Mouse (Mus musculus) monocyte, adult 5-6 weeks (primary cell): ENCODE measurements at regions not wholly inside any gene's neighbourhood (a gene's known extent, or its start where the extent isn't known, plus 50 kb on each side); places are given as distances from the start of the nearest gene placed in this dataset.

Experiments
- ATAC-seq: fragments of 153-309, 156-312 bp; replicated peaks from 2 replicates; pipeline ENCODE4 v1.8.0; 2017; ENCODE audit warnings: mild to moderate bottlenecking; ENCODE audit not compliant: low TSS enrichment, insufficient number of reproducible peaks, severe bottlenecking, poor library complexity, low FRiP score

DNA sequence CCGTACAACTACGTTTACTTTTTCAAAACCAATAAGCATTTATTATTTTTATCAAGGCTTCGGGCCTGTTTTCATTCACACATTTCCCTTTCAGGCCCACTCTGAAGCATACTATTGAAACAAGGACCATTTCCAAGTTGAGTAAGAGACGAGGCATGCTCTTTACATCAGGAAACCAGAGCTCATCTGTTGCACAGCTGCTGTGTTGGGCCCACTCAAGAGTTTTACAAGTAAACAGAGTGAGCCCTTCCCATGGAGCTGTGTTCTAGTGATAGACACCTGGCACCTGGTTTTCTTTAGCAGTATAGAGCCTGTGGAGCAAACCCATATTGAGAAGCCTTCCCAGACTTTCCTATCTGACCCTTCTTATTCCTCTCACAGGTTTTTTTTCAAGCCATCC, 363.5 kb downstream of the Ptprc start:
- ATAC-seq: no peak

DNA sequence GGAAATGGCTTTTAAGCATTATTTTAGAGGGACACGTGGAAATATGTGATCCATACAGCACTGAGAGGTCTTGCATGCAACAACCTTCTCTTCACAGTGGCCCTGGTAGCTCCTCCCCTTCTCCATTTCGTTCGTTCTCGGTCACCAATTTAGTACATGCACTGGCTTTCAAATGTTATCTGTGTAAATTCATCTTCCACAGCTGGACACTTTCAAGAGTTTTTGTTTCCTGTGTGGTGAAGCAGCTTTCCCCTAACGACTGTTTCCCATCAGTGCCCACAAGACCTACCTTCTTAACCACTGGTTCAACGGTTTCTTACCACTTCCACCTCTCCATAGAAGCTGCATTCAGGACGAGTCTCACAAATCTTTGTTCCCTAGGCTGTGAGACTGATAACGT, 368.8 kb downstream of the Ptprc start:
- ATAC-seq: peak; percentile 40; the same call in 1 of the 2 replicates

DNA sequence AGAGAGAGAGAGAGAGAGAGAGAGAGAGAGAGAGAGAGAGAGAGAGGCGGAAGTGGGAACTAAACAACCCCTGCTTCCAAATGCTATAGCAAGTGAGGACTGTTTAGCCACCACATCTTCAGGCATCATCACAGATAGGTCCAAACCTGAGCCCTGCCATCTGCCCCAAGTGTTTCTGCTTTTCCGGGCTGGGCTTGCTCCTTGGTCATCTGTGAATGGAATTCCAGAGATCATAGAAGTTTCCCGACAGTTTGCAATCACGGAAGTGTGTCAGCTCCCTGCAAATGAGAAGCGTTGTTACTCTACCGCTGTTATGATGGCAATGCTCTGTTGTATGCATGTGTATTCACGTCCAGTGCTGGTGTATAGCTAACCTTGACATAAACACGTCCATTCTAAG, 369.3 kb downstream of the Ptprc start:
- no peak for ATAC-seq

DNA sequence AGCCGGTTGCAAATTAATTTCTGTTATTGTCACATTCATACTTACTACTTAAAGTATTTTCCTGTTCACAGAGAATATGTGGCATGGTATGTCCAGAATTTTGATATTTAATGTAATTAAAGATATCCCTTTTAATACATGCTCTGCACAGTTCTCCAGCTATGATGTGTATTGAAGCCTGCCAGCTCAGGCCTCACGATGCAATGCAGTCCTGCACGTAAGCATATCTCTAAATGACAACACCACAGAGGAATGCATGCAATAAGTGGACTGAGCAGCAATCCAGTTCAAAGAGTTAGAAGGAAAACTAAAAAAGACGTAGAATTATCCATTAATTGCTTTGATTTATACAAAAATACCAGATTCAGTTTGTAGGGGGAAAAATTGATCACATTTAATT, 373.4 kb downstream of the Ptprc start:
- ATAC-seq: no peak

DNA sequence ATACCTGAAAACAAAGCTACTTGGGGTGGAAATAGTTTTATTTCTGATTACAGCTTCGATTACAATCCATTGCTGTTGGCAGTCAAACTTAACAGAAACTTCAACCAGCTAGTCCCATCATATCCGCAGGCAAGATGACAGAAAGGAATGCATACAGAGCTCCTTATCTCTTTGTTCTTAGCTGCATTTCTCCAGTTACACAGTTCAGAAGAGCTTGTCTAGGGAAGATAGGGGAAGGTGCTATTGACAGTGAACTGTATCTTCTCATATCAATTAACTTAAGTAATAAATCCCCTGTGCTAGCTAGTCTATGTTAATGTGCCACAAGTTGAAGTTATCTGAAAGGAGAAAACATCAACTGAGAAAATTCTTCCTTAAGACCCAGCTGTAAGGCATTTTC, 374.8 kb downstream of the Ptprc start:
- no peak for ATAC-seq

DNA sequence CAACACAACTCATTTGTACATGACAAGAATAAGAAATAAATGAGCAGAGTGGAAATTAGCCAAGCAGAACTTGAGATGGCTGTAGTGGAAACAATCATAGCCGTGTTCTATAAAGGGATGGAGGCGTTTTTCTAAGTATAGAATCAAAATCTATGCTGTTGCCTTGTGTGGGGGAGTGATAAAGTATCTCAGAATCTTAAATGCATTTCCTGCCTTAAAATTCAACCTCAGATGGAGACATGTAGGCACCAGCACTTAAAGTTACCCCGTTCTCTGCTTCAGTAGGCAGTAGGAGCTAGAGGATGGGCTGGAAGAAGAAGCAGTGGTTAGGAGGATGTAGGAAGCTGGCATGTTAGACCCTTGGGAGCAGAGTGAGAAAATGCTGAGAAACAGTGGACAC, 386.7 kb downstream of the Ptprc start:
- ATAC-seq: no peak

DNA sequence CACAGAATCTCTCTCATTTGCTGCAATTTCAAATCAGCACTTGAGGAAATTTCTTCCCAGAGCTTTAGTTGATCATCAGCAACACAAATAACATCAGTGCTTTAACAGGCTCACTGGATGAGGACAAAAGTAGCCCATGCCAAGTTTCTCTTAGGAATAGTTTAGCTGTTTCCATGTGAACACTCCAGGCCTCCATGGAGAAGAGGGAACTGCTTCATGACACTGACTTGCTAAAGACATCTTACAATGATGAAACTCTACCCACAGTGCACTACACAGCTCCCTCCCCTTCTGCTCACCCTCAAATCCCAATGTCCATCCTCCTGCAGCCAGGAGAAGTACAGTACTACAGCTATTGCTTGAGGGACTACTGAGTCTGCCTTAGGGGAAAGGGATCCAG, 388.9 kb downstream of the Ptprc start:
- no peak for ATAC-seq

DNA sequence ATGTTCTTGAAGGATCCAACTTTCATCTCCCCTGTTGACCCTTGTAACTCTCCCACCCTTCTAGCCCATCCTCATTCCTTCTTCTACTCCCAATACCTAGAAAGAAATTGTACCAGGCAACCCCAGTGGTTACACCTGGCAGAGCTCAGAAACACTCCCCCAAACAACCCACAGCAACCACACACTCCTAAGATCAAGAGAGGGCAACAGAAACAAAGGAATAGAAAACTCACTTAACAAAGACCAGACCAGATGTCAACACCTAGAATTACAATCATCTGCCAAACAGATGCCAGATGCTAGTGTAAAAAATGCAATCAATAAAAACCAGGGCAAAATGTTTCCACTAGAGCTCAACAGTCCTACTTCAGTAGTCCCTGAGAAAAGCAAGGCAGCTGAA, 400.9 kb downstream of the Ptprc start:
- no peak for ATAC-seq

DNA sequence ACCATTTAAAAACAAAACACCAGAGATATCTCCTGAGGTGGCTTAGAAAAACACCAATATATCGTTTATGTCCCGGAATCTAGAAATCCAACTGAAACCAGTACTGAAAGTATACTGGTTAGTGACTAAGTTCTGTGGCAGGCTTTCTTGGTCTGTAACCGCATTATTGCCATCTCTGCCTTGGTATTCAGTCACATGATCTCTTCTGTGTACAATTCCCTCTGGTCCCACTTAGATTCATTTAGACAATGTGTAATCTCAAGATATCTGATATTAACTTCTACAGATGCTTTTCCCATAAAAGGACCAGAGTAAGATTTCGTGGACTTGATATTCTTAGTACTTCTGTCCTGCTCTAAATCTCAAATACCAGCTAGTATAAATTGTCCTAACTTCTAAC, 414.7 kb downstream of the Ptprc start:
- no peak for ATAC-seq

DNA sequence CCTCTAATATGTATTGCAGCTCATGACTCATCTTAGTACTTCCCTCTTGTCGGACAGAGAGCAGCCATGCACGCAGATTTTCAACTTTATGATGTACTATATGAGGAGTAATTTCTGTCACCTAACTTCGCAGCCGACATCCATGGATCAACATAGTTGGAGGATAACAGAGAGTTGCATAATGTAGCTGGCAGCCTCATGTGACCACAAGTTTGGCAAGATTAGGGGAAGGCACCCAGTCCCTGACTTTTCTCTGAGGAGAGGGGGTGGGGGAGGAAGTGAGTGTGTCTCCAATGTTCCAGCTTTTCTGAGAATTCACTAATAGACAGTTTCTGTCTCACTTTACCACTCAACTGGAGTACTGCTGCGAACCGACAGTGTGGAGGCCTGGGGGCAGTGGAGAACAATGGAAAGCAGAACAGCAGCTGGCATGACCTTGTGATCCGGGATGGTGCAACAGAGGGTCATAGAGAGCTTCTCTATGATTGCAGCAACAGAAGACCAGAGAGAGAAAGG, 424.0 kb downstream of the Ptprc start:
- ATAC-seq: peak; percentile 70

DNA sequence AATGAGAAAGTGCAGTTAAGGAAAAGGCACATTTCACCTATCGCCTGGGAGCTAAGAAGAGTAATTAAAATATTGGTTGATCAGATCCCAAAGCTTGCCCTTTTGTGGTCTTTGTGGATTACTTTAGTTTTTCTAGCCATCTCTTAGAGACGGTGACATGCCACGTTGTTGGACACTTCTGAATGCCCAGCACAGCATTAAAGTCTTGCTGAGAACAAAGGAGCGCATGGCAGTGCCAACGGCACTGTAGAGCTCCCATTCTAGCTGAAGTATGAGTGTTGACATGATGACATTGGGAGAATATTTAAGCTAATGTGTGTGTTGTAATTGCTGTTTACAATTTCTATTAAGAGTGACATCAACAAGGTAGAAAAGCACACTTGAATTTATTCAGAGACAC, 424.6 kb downstream of the Ptprc start:
- no peak for ATAC-seq

DNA sequence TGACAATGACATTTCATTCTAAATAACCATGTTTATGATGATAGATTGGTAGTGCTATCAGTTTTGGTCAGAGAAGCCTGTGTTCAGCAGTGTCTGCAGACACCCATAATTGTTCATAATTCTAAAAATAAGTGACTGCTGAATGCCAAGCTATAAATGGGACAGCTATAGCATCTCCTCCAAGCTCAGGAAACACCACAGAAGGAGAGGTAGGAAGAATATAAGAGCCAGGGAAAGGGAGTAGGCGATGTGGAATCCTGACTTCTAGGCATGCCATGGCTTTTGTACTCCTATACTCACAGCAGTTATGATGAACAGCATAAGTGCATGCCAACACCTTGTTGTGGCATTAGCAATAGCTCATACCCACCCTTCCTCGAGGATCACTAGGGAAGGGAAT, 429.4 kb downstream of the Ptprc start:
- no peak for ATAC-seq

DNA sequence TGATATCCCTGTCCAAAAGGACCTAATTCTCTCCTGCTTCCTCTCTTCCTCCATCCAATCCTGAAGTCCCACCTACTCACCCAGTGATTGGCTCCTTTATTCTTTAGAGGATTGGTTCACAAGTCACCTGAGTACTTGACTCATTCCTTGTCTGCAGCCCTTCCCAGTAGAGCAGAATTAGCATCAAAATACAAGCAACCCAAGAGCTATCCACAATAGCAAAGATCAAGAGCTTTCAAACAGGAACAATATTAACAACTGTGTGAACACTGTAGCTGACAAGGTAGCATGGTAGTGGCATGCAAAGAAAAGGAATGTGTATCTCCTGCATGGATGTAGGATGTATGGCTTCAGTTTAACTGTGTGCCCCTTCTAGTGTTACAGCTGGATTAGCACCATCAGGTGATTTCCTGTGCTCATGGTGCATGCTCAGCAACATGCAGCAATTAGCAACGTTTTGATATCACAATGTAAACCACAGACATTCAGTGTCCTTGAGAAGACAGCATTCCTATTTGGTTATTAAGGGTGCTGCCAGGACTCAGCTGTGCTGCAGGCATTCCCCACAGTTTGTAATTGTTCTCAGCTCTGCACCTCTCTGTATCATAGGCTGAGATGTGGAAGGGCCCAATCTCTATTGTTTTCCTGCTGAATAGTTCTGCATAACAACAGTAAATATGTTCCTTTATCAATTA, 437.2 kb downstream of the Ptprc start:
- ATAC-seq: no peak

DNA sequence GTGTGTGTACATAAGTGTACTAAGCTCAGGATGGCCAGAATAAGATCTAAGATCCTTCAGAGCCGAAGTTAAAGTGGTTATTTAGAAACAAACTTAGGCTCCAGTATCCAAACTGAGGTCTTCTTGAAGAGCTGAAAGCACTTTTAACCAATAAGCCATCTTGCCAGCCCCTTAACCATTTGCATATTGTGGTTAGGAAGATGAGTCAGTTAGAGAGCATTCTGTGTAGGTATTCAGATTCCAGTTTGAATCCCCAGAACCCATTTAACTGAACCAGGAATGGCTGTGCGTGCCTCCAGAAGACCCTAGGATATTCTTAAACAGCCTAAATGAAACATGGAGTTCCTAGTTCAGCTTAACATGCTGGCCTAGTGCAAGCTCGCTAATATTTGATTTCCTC, 471.6 kb downstream of the Ptprc start:
- no peak for ATAC-seq

DNA sequence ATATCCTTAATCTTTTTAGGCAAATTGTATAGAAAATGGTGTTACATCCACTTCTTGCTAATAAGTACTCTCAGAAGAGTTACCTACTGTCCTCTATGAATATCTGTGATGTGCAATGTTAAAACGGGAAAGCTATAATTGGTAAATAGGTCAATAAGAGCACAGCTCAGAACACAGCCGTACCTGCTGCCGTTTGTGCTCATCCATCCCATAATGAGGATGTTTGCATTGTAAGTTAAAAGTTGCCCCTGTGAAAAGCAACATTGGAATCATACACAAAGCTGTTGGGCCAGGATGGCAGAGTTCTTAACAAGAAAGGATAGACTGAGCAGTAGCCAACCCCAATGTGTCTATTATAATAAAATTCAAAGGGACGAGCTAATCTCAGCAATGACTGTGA, 476.6 kb downstream of the Ptprc start:
- ATAC-seq: no peak

DNA sequence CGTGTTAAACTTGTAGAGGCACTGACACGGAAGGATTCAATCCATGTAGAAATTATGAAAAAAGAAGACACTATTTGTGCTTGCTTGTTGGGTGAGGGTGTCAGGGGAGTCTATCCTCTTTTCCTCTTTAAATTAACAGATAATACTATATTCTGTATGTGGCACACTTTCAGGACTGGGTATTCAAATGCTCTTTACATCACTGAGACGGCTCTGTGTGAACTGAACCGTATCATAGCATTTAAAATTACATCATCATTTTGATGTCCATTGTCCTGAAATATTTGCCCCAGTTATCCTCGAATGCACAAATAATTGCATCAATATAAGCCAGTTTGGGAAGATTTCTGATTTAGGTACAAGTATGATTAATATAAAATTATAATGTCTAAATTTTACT, 478.2 kb downstream of the Ptprc start:
- no peak for ATAC-seq

DNA sequence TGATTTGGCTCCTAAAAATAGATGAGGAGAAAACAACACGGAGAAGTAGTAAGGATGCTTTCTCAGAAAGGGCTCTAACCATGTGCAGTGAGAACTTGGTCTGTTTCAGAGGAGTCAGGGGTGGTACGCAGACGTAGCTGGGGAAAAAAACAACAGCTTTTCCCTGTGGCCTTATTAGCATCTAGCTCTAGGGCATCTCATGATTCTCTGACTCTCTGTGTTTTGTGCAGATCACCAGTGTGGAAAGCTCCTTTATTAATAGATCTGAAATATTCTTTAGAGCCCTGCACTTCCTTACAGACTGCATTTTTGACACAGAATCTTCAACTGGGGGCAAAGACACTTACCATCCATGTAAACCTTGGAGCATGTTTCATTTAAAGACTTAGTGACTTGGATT, 478.7 kb downstream of the Ptprc start:
- ATAC-seq: no peak

DNA sequence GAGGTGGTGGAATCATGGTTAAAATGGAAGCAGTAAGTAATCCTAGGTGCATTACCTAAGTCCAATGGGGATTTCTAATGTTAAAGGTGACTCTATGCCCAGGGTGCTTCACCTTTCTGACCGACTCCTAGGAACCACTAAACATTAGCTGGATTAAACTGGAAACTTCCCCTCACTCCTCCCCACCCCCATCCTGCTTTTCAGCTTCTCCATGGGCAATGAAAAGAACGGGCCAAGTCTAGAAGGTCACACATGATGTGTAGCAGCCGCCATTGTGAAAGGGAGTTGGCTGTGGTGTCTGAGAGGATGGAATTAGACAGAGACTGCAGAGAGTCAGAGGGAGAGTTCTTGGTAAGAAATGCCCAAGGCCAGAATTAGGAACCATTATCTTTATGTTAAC, 479.8 kb downstream of the Ptprc start:
- ATAC-seq: no peak

DNA sequence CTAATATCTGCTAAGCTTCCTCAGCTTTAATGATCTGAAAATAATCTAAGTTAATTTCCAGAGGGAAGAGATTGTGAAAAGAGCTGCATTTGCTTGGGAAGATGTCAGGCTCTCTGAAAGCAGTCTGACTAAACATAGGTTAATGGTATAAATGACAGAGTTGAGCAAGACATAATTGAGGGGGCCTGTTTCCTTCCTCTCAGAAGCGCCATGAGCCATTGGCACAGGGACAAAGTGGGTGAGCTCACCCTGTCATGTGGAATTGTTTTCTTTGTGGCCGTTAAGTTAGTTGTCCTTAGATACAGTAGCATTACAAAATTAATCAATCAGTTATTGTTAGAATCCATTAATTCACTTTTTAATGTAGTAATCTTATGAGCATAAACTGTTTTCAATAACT, 483.0 kb downstream of the Ptprc start:
- ATAC-seq: no peak

DNA sequence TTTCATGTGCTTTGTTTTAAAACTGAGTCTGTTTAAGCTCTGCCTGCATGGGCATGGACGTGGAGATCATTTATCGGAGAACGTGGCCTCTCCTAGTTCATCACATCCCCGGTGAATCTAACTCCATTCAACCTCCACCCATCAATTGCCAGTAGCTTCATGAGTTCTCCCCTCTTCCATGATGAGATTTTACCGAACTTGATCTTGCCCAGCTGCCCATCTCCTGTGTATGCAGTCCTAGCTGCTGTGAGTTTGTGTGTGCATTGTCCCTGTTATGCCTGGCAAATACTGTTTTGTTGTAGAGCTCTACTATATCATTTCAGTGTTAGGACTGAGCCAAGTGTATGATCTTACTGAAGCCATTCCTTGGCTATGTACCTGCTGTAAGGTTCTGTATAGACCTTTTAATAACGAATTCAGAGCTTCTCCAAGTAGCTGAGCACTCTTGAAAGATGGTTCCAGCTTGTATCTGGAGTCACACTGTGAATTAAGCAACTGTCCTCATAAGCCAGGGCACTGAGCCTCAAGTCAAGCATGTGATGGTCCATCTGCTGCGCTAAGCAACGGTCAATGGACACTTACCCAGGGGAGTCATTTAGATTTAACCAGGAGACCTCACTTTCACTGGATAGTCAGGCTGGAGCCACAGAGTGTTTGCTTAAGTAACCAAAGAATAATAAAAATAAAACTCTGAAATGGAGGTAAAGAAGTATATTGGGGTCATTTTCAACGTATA, 484.5 kb downstream of the Ptprc start:
- ATAC-seq: no peak
